Mouse (Mus musculus) forebrain, embryonic 15.5 days (tissue): ENCODE measurements around the gene A730061H03Rik. TPM values are rescaled to one million over a fixed set of nuclear protein-coding genes. Genes with fewer than 3 reads are reported as not detected.

ENCODE experiments used
- ATAC-seq: fragments of 200-750 bp; cut with Nextera tagmentation; replicated peaks from 2 replicates; pipeline ENCODE4 v1.8.0; 2017; ENCODE audit warnings: mild to moderate bottlenecking, moderate TSS enrichment, moderate library complexity
- H3K27ac ChIP-seq: fragments of 300-500 bp; sonication (generic); replicated peaks from 2 replicates; pipeline ENCODE4 v1.5.1; 2015; ENCODE audit warnings: mild to moderate bottlenecking, inconsistent platforms
- H3K27me3 ChIP-seq: fragments of 300-500 bp; sonication (generic); 2 replicates; pipeline ENCODE4 v1.6.1; 2015; ENCODE audit warnings: inconsistent platforms
- H3K36me3 ChIP-seq: fragments of 300-500 bp; sonication (generic); 2 replicates; pipeline ENCODE4 v1.6.1; 2015; ENCODE audit warnings: mild to moderate bottlenecking, inconsistent platforms
- H3K4me1 ChIP-seq: fragments of 300-500 bp; sonication (generic); 2 replicates; pipeline ENCODE4 v1.6.1; 2015; ENCODE audit warnings: inconsistent platforms
- H3K4me2 ChIP-seq: fragments of 300-500 bp; sonication (generic); replicated peaks from 2 replicates; pipeline ENCODE4 v1.6.1; 2015; ENCODE audit warnings: mild to moderate bottlenecking, inconsistent platforms
- H3K4me3 ChIP-seq: fragments of 300-500 bp; sonication (generic); 2 replicates; pipeline ENCODE4 v1.5.1; 2015; ENCODE audit warnings: mild to moderate bottlenecking, inconsistent platforms
- H3K9ac ChIP-seq: fragments of 300-500 bp; sonication (generic); replicated peaks from 2 replicates; pipeline ENCODE4 v1.6.1; 2015; ENCODE audit warnings: mild to moderate bottlenecking, inconsistent platforms
- H3K9me3 ChIP-seq: fragments of 300-500 bp; sonication (generic); 2 replicates; pipeline ENCODE4 v1.6.1; 2016; ENCODE audit warnings: inconsistent platforms
- WGBS: fragments of 180-500 bp; shearing (Covaris S2); methylation state at CpG from one replicate; pipeline ENCODE4 v1.1.7; 2015; ENCODE audit warnings: mixed read lengths; 5-methylcytosine and 5-hydroxymethylcytosine counted together
- polyA plus RNA-seq: library from polyadenylated mRNA; unstranded; fragments of >200 nt; fragmentation: Nextera tagmentation; extraction: Ambion mirVana; gene quantifications from 2 replicates; pipeline ENCODE4 v1.2.1, GENCODE M21; 2015

The A730061H03Rik gene
- polyA plus RNA-seq, 1 experiment from 2014 or later: 0.60 TPM

GRCm38 (mm10) chr14:55578668-55579269 is 18.6 kb upstream of the A730061H03Rik start:
- 0 out of 2 replicates have a peak, but pooled peaks have one; percentile 0 for ATAC-seq
- Histone ChIP-seq H3K4me3 (peak overlapping the region; percentile 73), H3K4me2 (peak overlapping the region; percentile 69), H3K9ac (peak overlapping the region; percentile 92), H3K36me3 (0 out of 2 replicates have a peak, but pooled peaks cover 8% of the 10 kb centered on the region), H3K4me1 (peaks cover 12% of the 10 kb centered on the region), H3K27ac (peak overlapping the region; percentile 92), H3K9me3 (no peaks in the 10 kb centered on the region), H3K27me3 (no peaks in the 10 kb centered on the region)
- 34% methylated on average over 6 of the region's 6 CpGs for WGBS

- H3K9me3 ChIP-seq: no peaks in the 10 kb centered on the region
- no peaks in the 10 kb centered on the region for H3K27me3 ChIP-seq
- H3K9ac ChIP-seq: peak within 1 kb of the TSS; percentile 92
- under 1% methylated on average over 32 of the region's 32 CpGs for WGBS
- H3K4me1 ChIP-seq: peaks cover 12% of the 10 kb centered on the region
- peak within 1 kb of the TSS; percentile 73 for H3K4me3 ChIP-seq
- peak within 1 kb of the TSS; percentile 92 for H3K27ac ChIP-seq
- H3K4me2 ChIP-seq: peak within 1 kb of the TSS; percentile 69
- peak; percentile 95 for ATAC-seq
- 0 out of 2 replicates have a peak, but pooled peaks cover 8% of the 10 kb centered on the region for H3K36me3 ChIP-seq
Observed at GRCm38 (mm10) chr14:55577871-55578667, 17.9 kb upstream of the A730061H03Rik start, which contains the start of gene Psme1. Psme1 (plus strand) TSS chr14:55578123.

GRCm38 (mm10) chr14:55576376-55576775 is 16.2 kb upstream of the A730061H03Rik start:
- Histone ChIP-seq H3K36me3 (0 out of 2 replicates have a peak, but pooled peaks cover 8% of the 10 kb centered on the region), H3K27ac (no peak overlapping the region), H3K4me1 (peaks cover 12% of the 10 kb centered on the region), H3K4me3 (no peak overlapping the region), H3K27me3 (no peaks in the 10 kb centered on the region), H3K9me3 (no peaks in the 10 kb centered on the region), H3K9ac (no peak overlapping the region), H3K4me2 (no peak overlapping the region)
- WGBS: 75% methylated on average over 16 of the region's 16 CpGs
- ATAC-seq: no peak

- WGBS: 80% methylated on average over 13 of the region's 13 CpGs
- H3K27me3 ChIP-seq: no peaks in the 10 kb centered on the region
Observed at GRCm38 (mm10) chr14:55575711-55576110, 15.5 kb upstream of the A730061H03Rik start.

GRCm38 (mm10) chr14:55575302-55575701 is 15.1 kb upstream of the A730061H03Rik start, which contains the start of gene Fitm1:
Fitm1 (plus strand) TSS chr14:55575617.
- H3K27me3 ChIP-seq: no peaks in the 10 kb centered on the region
- no peaks in the 10 kb centered on the region for H3K9me3 ChIP-seq
- H3K4me2 ChIP-seq: no peak within 1 kb of the TSS
- H3K36me3 ChIP-seq: peaks cover 3% of the 10 kb centered on the region; the same call in 1 of the 2 replicates
- ATAC-seq: no peak
- H3K9ac ChIP-seq: no peak within 1 kb of the TSS
- no peak within 1 kb of the TSS for H3K27ac ChIP-seq
- 69% methylated on average over 8 of the region's 8 CpGs for WGBS
- no peak within 1 kb of the TSS for H3K4me3 ChIP-seq
- H3K4me1 ChIP-seq: peaks cover 12% of the 10 kb centered on the region

More at GRCm38 (mm10) chr14:55575711-55576110, 15.5 kb upstream of the A730061H03Rik start:
- Histone ChIP-seq H3K9ac (no peak overlapping the region), H3K4me1 (peaks cover 12% of the 10 kb centered on the region), H3K4me2 (no peak overlapping the region), H3K27ac (no peak overlapping the region), H3K4me3 (no peak overlapping the region), H3K9me3 (no peaks in the 10 kb centered on the region), H3K36me3 (0 out of 2 replicates have a peak, but pooled peaks cover 4% of the 10 kb centered on the region)
- no peak for ATAC-seq

GRCm38 (mm10) chr14:55571760-55572159 is 11.6 kb upstream of the A730061H03Rik start:
- Histone ChIP-seq H3K36me3 (peaks cover 28% of the 10 kb centered on the region), H3K27me3 (no peaks in the 10 kb centered on the region), H3K4me2 (no peak overlapping the region), H3K27ac (no peak overlapping the region), H3K9me3 (no peaks in the 10 kb centered on the region), H3K4me1 (no peaks in the 10 kb centered on the region), H3K4me3 (no peak overlapping the region), H3K9ac (no peak overlapping the region)
- no peak for ATAC-seq

- Histone ChIP-seq H3K4me1 (no peaks in the 10 kb centered on the region), H3K4me3 (no peak overlapping the region), H3K27ac (no peak overlapping the region), H3K27me3 (no peaks in the 10 kb centered on the region), H3K36me3 (peaks cover 39% of the 10 kb centered on the region), H3K9me3 (no peaks in the 10 kb centered on the region), H3K9ac (no peak overlapping the region), H3K4me2 (no peak overlapping the region)
- WGBS: 90% methylated on average over 2 of the region's 2 CpGs
- ATAC-seq: no peak
Observed at GRCm38 (mm10) chr14:55570588-55570987, 10.4 kb upstream of the A730061H03Rik start.

GRCm38 (mm10) chr14:55567496-55567895 is 7.3 kb upstream of the A730061H03Rik start:
- Histone ChIP-seq H3K4me3 (no peak overlapping the region), H3K36me3 (peaks cover 61% of the 10 kb centered on the region), H3K9me3 (no peaks in the 10 kb centered on the region), H3K4me2 (no peak overlapping the region), H3K4me1 (no peaks in the 10 kb centered on the region), H3K27me3 (no peaks in the 10 kb centered on the region), H3K27ac (no peak overlapping the region), H3K9ac (no peak overlapping the region)
- WGBS: 91% methylated on average over 3 of the region's 3 CpGs
- no peak for ATAC-seq

- H3K4me3 ChIP-seq: no peak overlapping the region
- H3K4me1 ChIP-seq: peaks cover 14% of the 10 kb centered on the region
- H3K27me3 ChIP-seq: no peaks in the 10 kb centered on the region
- WGBS: 79% methylated on average over 3 of the region's 3 CpGs
- peaks cover 61% of the 10 kb centered on the region for H3K36me3 ChIP-seq
- no peak overlapping the region for H3K27ac ChIP-seq
- no peak overlapping the region for H3K9ac ChIP-seq
- H3K4me2 ChIP-seq: no peak overlapping the region
- no peak for ATAC-seq
- no peaks in the 10 kb centered on the region for H3K9me3 ChIP-seq
Observed at GRCm38 (mm10) chr14:55565748-55566147, 5.5 kb upstream of the A730061H03Rik start.

- ATAC-seq: no peak
- Histone ChIP-seq H3K9ac (no peak overlapping the region), H3K9me3 (no peaks in the 10 kb centered on the region), H3K4me1 (peaks cover 21% of the 10 kb centered on the region), H3K4me2 (no peak overlapping the region), H3K27me3 (no peaks in the 10 kb centered on the region), H3K36me3 (peaks cover 48% of the 10 kb centered on the region), H3K27ac (no peak overlapping the region), H3K4me3 (no peak overlapping the region)
- 93% methylated on average over 11 of the region's 11 CpGs for WGBS
Observed at GRCm38 (mm10) chr14:55563249-55563648, 3.0 kb upstream of the A730061H03Rik start.

- H3K4me2 ChIP-seq: no peak overlapping the region
- H3K4me3 ChIP-seq: no peak overlapping the region
- H3K9ac ChIP-seq: no peak overlapping the region
- H3K27ac ChIP-seq: no peak overlapping the region
- H3K9me3 ChIP-seq: no peaks in the 10 kb centered on the region
- 89% methylated on average over 10 of the region's 10 CpGs for WGBS
- H3K36me3 ChIP-seq: peaks cover 35% of the 10 kb centered on the region
- no peak for ATAC-seq
- H3K4me1 ChIP-seq: peaks cover 21% of the 10 kb centered on the region
- H3K27me3 ChIP-seq: no peaks in the 10 kb centered on the region
Observed at GRCm38 (mm10) chr14:55561860-55562259, 1.7 kb upstream of the A730061H03Rik start.

GRCm38 (mm10) chr14:55559799-55560201 is 406 bp downstream of the A730061H03Rik start, which contains the start of gene Dcaf11:
Dcaf11 (plus strand) TSS chr14:55560006.
- Histone ChIP-seq H3K4me3 (peak within 1 kb of the TSS; percentile 58), H3K27me3 (no peaks in the 10 kb centered on the region), H3K9ac (peak within 1 kb of the TSS; percentile 85), H3K27ac (peak within 1 kb of the TSS; percentile 98), H3K4me2 (peak within 1 kb of the TSS; percentile 68), H3K36me3 (peaks cover 14% of the 10 kb centered on the region), H3K9me3 (no peaks in the 10 kb centered on the region), H3K4me1 (peaks cover 21% of the 10 kb centered on the region)
- ATAC-seq: peak; percentile 81
- under 1% methylated on average over 27 of the region's 27 CpGs for WGBS
